Mouse (Mus musculus): ENCODE data around the gene Scamp5.
A peak's percentile ranks its signal among the peaks of the same experiment; 100 is the strongest.
"Not testable (repeated sequence)": the region's sequence is repeated elsewhere in the genome, so short reads cannot be mapped to it uniquely, and the experiment has no call there.

Gene Scamp5

DNA sequence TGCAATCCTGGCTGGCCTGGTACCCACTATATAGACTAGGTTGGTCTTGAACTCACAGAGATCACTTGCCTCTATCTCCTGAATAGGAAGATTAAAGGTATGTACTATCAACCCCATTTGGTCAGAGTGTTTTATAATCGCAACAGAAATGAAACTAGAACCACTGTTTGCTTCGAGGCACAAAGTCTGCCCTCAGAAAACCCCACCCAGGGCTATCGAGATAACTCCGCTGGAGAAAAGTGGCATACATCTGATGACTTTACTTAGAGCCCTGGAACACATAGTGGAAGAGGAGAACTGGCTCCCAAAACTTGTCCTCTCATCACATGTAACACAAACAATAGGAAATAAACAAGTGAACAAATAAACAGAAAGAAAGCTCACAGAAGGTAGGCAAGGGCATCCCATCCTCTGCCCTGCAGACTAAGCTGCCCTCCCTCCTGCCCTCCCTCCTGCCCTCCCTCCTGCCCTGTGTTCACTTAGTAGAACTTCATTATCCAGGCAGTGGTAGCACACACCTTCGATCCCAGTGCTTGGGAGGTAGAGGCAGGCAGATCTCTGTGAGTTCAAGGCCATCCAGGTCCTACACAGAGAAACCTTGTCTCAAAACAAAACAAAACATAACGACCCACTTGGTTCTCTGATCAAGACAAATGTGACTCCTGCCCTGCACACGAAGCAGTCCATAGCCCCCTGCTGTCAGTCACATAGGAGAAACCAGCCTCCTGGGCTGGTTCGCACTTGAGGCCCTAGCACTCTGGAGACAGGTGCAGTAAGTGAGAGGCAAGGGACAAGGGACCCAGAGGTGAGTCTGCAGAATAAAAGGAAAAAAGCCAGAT lies 15.0 kb downstream of the Scamp5 start:
- no peak for DNase-seq (ENCODE audit: low spot score)

DNA sequence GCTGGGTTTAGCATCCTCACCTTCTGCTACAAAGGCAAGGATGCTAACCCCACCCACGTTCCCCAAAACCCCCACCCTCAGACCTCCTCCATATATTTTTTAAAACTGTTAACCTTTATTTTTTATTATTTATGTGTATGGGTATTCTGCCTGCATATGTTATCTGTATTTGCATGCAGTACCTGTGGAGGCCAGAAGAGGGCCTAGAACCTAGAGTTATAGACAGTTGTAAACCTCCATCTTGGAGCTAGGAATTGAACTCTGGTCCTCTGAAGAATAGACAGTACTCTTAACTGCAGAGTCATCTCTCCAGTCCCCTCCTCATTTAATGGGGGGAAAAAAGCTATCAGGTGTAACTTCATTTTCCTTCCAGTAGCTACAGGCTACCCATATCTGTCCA lies 18.1 kb downstream of the Scamp5 start:
- DNase-seq (ENCODE audit: low spot score), result no peak

DNA sequence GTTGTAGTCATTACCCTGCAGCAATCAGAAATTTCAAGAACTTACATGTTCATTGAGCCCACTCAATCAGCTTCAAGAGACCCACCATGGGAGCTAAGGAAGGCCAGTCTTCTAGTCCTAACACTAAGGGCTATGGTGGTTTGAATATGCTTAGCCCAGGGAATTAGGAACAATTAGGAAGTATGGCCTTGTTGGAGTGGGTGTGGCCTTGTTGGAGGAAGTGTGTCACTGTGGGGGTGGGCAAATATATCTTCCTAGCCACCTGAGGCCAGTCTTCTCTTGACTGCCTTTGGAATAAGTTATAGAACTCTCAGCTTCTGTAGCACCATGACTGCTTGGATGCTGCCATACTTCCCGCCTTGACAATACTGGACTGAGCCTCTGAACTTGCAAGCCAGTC lies 27.2 kb downstream of the Scamp5 start:
- no peak for DNase-seq (ENCODE audit: low spot score)

DNA sequence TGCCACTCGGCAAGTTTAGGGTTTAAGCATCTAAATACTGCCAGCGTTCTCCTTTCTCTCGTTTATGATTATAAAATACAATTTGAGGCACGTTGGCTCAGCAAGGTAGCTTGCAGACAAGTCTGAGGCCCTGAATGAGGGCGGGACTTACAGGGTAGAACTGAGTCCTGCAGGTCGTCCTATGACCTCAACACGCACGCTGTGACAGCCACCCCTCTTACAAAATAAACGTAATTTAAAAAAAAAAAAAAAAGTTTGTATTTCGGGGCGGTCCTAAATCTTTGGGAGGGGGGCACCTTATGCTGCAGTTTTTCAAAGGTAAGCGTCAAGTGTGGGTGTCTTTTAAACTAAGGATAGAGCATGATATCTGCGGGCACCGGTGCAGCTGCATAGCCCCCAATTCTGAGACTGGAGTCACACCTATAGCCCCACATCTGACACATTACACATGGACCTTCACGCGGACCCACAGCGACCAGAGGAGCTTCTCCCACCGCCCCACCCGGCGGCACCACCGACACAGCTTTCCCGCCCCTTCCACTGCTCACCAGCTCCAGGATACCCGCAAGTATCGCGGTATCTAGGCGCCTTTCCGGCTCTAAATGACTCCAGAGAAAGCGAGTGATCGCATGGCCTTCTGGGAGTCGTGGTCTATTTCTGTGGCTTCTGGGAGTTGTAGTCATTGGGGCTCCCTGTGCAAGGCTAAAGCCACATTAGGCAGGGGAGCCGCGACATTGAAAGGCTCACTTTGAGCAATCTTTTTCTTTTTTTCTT lies 28.2 kb downstream of the Scamp5 start, which contains the start of gene Ppcdc:
Gene Ppcdc (minus strand): TSS at position 603 of the 774 bp plus-strand sequence.
- peak; percentile 93 for DNase-seq (ENCODE audit: low spot score)

DNA sequence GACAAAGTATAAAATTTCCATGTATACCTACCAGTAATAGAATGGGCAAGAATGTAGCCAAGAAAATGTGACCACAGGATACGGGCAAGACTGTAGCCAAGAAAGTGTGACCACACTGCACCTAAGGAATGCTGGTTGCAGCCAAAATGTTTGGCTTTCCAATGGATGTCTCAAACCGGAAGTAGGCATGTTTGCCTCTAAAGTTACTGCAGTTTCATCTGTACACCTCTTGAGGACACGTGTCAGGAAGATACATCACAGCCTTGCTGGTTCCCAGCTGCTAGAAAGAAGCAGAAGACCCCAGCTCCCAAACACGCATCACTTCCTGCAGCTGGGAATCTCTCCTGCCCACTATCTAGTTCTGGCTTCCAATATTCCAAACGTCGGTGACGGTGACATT lies 28.8 kb downstream of the Scamp5 start:
- no peak for DNase-seq (ENCODE audit: low spot score)

DNA sequence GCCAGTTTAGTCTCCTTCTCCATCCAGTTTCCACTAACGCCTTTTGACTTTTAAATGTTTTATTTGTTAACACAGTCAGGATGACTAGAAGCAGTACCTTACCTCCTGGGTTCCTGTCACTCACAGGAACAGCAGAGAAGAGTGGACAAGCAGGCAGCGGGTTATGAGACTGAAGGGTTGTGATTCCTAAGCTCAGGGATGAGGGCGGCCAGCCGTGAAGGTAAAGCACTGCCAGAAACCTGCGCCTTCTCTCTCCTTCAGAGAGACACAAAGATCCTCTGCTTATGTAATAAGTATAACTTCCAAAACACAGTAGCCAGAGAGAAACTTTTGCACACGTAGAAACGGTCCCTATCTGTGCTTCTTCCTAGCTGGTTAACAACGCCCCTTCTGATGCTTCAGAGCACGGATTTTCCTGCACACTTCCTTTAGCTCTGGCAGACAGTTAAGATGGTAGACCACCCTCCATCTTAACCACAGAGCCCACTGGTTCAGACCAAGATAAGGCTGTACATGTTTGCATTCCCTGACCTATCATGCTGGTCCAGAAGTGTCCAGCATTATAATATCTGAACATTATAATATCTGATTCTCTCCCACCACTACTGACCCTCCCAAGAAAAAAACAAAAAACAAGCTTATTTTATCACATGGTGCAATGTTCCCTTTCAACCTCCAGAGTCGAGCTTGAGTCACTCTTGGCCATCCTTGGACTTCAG lies 29.8 kb downstream of the Scamp5 start:
- no peak for DNase-seq (ENCODE audit: low spot score)

DNA sequence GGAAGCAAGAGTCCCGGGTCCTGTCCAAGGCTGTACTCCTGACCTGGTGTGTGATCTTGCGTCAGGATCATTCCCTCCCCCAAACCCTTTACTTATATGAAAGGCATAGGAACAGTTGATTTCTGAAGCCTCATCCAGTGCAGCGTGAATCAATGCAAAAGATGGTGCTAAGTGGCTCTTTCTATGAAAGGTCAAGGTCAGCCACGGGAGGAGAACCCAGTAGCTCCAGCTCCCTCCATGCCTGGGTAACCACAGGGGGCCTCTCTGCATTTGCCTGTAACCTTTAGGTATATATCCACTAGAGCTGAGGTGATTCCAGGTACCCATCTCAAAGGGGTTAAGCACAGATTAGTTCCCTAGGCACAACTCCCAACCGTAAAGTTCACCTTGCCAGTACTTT lies 31.7 kb downstream of the Scamp5 start:
- no peak for DNase-seq (ENCODE audit: low spot score)

DNA sequence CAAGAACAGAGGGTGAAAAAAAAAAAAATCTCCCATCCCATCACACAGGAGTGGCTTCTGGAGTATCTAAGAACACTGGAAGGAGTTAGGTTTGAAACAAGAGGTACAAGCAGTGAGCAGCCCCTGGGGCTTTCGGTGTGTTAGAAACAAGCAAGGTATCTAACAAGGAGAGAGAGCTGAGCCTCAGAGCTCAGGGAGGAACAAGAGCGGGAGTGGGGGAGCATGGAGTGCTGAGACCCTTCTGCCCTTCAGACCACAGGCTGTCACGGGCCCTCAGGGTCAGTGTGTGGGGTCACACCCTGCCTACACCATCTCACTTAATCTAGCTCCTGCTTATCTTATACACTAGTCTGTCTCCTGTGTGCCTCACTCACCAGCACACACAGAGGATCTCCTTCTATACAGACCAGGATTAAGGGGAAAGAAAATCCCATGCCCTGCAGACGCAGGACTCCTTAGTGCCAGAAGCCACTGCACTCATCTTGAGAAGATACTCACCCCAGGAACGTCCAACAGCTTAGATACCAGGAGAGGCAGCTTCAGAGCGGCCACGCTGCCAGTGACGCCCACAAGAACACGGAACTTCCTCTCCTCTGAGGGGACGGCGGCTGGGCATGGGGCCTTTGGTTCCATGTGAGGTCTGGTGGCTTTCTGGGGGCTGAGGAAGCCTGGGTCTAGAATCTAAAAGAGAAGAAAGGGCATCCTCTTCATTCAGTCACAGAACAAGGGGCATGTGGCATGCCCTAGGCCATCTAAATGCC lies 33.3 kb downstream of the Scamp5 start:
- DNase-seq (ENCODE audit: low spot score), result no peak

DNA sequence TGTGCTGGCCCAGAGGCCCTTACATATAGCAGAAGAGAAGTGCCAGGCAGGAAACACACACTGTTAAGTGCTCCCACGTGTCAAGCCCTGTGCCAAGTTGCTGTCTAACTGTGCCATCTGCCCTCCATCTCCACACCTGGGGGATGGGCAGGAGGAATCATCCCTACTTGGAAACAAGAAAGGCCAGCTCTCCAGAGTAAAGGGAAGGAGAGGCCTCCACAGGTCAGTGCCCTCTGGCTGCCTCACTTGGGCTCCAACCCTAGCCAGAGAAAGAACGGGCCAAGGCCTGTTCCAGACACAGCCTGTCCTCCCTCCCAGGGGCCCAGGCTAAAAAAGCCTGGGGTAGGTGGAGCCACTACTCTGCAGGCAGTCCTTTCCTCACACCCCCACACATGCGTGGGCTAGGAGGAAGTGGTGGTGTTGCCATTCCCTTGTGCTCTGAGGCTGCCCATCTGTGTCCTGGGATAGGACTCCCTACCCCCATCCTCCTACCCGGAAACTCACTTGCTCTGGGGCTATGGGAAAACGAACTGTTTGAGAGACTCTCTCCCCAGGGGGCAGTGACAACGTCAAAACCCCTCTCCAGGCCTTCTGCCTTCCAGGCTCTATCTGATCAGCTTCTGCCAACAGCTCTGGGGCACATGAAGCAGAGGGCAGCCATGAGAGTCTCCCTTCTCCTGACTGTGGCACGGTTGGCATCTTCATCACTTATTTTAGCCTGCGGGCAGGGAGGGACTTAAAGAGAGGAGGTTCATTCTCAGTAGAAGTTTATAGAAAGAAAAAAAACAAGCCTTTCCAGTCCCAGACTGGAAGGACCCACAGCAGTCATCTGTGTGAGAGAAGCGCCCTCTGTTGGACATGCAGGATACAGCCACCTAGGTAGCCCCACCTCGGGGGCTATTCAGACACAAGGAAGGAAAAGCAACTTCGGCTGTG lies 34.5 kb downstream of the Scamp5 start:
- peak; percentile 79 for DNase-seq (ENCODE audit: low spot score)

DNA sequence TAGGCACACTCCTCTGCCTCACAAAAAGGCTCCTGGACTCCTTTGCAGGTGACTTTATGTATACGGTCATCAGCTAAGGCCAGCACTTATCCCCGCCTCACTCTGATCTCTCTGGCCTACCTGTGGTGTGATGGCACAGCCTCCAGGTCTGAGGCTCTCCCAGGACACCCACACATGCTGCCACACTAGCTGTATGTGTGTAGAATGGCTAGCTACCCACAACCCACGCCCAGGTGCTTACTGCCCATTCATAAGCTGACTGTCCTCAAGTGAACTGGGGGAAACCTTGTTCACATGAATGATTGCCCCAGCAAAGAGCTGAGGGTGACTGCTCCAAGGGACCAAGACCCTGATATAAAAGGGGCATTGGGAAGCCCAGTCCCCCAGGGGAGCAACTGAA lies 35.4 kb downstream of the Scamp5 start:
- no peak for DNase-seq (ENCODE audit: low spot score)

DNA sequence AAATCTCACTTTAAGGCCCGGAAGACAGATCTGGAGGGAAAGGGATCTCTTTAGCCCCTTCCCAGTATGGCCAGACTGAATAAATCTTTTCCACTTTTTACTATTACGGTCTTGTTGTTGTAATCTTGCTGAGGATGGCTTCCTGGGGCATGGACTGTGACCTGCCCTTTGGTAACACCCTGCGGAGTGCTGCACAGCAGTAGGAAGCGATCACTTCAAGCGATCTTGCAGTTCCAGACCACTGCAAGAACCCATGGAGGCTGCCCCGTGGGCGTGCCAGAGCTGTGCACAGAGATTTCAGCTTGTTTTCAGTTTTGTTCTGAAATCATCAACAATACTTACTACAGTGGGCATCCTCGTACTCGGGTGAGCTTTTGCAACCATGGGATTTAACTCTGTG lies 36.7 kb downstream of the Scamp5 start:
- no peak for DNase-seq (ENCODE audit: low spot score)

DNA sequence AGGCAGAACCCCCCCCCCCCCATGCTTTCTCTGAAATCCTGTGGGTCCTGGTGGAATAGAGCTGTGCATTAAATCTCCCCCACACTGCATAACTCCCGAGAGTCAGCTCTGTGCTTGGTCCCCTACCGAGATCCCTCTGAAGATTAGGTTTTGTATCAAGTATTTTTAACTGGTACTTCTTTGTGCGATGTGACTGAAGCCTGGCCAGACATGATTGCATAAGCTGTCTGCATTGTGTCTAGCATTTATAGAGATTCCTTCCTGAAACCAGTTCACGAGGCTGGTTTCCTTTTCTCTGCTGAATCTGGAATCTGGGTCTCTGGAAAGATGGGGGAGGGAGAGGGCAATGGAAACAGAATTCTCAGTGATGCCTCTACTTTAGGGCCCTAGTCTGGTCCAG lies 39.5 kb downstream of the Scamp5 start:
- no peak for DNase-seq (ENCODE audit: low spot score)

DNA sequence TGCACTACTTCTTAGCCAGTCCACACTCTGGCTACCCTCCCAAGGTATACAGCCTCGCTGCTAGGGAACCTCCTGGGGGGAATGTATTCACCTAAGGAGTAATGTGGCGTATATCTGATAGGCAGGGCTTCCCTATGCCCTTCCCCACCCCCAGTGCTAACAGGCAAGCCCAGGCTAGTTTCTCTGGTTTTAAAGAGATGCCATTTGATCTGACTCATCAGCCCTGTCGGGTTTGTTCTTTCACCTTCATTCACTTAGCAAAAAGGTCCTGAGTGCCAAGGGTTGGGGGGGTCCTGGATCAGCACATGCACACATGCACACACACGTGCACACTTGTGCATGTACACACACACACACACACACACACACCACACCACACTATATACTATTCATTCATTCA lies 39.9 kb downstream of the Scamp5 start:
- DNase-seq (ENCODE audit: low spot score), result no peak

DNA sequence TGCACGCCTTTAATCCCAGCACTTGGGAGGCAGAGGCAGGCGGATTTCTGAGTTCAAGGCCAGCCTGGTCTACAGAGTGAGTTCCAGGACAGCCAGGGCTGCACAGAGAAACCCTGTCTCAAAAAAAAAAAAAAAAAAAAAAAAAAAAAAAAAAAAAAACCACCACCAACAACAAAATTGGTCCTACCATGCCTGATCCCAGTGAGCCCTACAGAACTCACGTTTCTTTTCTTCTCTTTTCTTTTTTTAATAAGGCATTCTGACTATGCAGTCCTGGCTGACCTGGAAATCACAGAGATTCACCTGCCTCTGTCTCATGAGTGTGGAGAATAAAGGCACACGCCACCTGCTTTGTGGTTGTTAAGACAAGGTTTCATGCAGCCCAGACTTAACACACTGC lies 40.7 kb downstream of the Scamp5 start:
- DNase-seq (ENCODE audit: low spot score), result not testable (repeated sequence)

DNA sequence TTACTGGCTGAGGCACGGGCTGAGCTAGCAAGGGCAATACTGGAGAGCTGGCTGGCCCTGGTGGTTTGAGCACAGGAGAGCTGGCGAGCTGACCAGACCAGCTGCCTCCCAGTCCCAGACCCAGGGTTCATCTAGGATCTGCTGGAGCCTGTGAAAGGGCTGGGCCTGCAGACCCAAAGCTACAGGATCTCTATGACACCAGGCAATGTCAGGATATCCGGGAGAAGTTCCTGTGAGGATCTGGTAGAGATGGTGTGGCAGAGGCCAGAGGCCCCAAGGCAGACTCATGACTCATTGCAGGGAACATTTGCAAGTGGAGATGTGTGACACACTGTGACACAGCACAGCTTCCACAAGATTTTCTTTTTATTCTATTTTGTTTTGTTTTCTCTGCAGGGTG lies 42.7 kb downstream of the Scamp5 start:
- DNase-seq (ENCODE audit: low spot score), result no peak

DNA sequence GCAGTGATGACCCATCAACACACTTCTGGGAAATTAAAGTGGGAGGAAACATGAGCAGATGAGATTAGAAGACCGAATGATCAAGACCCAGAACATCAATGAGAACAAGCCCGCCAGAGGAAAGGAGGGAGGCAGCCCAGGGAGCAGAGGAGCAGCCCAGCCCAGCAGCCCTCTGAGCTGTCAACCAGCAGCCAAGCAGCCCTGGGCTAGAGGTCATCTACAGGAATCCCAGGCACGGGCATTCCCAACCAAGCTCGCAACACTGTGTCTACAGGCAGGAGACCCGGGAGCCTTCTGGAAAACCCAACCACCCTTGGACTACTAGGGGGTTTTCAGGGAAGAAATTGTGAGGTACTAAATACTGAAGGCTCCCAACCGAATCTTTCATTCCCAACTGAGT lies 43.8 kb downstream of the Scamp5 start:
- DNase-seq (ENCODE audit: low spot score), result no peak

DNA sequence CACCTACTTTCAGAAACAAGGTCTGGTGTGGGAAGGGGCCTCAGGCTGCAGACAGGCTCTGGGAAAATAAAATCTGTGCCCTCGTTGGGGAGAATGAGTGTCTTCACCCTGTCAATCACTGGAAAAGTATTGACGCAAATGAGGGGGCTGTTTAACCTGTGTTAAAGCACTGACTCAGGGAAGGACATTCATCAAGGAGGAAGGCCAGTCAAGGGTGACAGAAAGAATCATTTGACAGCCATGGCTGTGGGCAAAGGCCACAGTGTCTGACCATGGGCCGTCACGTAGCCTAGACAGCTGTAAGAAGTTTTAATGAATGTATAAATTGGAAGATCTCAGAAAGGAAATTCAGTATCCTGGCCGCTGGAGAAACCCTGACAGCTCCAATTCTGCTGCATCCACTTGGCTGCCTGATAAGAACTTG lies 46.2 kb downstream of the Scamp5 start:
- no peak for DNase-seq (ENCODE audit: low spot score)

DNA sequence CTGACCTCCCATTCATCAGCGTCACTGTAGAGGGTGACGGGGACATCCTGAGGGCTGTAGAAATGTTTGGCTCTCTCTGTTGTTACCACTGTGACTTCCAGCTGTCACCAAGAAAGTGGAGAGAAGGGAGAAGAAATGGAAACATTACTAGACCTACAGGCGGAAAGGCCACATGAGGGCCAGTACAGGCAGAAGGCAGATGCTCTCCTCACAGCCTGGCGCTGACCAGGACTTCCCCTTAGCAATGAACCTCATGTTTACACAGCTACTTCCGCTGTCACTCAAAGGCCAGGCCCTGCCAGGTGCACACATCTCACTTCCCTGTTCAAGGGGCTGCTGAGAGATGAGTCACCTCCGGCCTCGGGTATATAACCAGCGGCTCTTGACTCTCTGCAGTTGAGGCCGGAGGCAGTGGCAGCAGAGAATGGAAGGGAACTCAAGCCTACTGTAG lies 46.7 kb downstream of the Scamp5 start:
- peak; percentile 56 for DNase-seq (ENCODE audit: low spot score)

DNA sequence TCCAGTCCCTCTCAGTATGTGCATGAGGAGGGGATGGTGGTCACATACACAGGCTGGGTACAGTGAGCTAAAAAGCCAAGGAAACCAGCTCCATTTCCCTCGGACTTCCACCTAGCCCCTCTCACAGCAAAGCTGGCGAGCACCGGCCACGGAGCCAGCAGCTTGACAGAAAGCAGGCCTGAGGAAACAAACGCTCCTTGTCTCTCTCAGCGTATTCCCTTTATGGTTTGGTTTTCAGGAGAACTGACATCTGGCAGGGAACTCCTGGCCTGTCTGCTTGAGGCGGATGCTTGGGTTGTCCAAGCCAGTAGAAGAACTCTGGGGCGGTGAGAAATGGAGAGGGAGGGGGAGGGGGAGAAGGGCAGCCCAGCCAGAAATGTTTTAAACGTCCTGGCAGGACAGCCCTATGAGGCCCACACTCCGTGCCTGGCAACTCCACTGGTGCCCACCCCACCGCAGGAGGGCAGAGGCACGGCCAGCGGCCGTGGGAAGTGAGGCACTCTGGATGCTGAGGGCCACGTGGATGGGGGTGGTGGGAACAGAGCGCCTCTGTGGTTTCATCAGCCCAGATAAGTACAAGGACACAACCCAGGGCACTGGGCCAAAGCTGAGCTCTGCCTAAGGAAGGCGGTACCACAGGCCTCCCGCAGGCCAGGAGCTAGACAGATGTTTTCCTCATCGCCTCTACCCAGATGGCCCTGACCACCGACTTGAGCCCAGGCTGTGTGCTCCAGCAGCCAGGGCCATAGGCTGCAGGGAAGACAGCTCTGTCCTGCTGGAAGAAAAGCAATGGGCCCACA lies 47.3 kb downstream of the Scamp5 start:
- peak; percentile 98 for DNase-seq (ENCODE audit: low spot score)

Measured in ovary, adult 18-20 months (tissue).